Mouse (Mus musculus) forebrain, embryonic 13.5 days (tissue): Measurements from ENCODE around the gene Lgals3bp. TPM values are rescaled to one million over a fixed set of nuclear protein-coding genes. Genes with fewer than 3 reads are reported as not detected.

Experiments used
- ATAC-seq: fragments of 200-750 bp; cut with Nextera tagmentation; 2 replicates; pipeline ENCODE4 v1.8.0; 2017
- H3K27ac ChIP-seq: fragments of 300-500 bp; sonication (generic); 2 replicates; pipeline ENCODE4 v1.5.1; 2015; ENCODE audit warnings: inconsistent platforms, mild to moderate bottlenecking, moderate library complexity
- H3K27me3 ChIP-seq: fragments of 300-500 bp; sonication (generic); 2 replicates; pipeline ENCODE4 v1.6.1; 2015; ENCODE audit warnings: mild to moderate bottlenecking, inconsistent platforms
- H3K36me3 ChIP-seq: fragments of 300-500 bp; sonication (generic); 2 replicates; pipeline ENCODE4 v1.6.1; 2015; ENCODE audit warnings: mild to moderate bottlenecking, inconsistent platforms; ENCODE audit not compliant: poor library complexity, severe bottlenecking
- H3K4me1 ChIP-seq: fragments of 300-500 bp; sonication (generic); 2 replicates; pipeline ENCODE4 v1.6.1; 2015; ENCODE audit warnings: inconsistent platforms
- H3K4me2 ChIP-seq: fragments of 300-500 bp; sonication (generic); 2 replicates; pipeline ENCODE4 v1.6.1; 2015; ENCODE audit warnings: inconsistent platforms, mild to moderate bottlenecking, moderate library complexity
- H3K4me3 ChIP-seq: fragments of 300-500 bp; sonication (generic); 2 replicates; pipeline ENCODE4 v1.5.1; 2015; ENCODE audit warnings: mild to moderate bottlenecking, inconsistent platforms
- H3K9ac ChIP-seq: fragments of 300-500 bp; sonication (generic); 2 replicates; pipeline ENCODE4 v1.6.1; 2015; ENCODE audit warnings: mild to moderate bottlenecking, inconsistent platforms
- H3K9me3 ChIP-seq: fragments of 300-500 bp; sonication (generic); replicated peaks from 2 replicates; pipeline ENCODE4 v1.6.1; 2016; ENCODE audit warnings: inconsistent platforms
- WGBS: fragments of 180-500 bp; shearing (Covaris S2); methylation state at CpG from one replicate; pipeline ENCODE4 v1.1.7; 2015; 5-methylcytosine and 5-hydroxymethylcytosine counted together
- polyA plus RNA-seq: library from polyadenylated mRNA; unstranded; fragments of >200 nt; fragmentation: Nextera tagmentation; extraction: Ambion mirVana; gene quantifications from 2 replicates; pipeline ENCODE4 v1.2.1, GENCODE M21; 2015

Lgals3bp gene
- polyA plus RNA-seq, 1 experiment from 2014 or later = 1.3 TPM

DNA sequence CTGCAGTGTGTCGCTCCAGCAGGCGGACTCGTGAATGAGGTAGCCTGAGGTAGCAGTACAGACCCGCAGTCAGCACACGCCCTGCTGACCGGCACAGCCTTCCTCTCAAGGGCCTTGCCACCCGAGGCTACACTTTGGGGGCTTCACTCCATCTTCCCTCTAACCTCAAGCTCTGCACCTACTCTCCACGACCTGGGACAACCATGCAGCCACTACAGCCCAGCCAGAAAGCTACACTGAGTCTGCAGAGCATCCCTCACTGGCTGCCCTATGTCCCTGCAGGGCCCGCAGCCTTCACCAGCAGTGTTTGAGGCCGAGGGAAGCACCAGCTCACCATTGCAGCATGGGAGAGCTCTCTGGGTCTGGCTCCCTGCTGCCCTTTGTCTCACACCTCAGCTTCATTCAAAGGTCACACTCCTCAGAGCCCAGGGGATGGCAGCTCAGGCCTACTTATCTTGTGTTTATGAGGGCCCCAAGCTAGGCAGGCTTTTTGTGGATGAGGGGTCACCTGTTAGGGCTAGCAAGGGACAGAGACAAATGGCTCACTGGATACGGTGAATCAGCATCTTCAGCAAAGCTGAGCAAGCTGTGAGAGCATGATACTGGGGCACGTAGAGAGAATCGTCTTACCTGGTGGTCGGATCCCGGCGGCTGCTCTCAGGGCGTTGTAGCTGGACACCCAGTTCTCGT lies 6.3 kb upstream of the Lgals3bp start:
- ATAC-seq = no peak
- Histone ChIP-seq H3K27ac (no peak overlapping the region), H3K36me3 (peaks cover 68% of the 10 kb centered on the region), H3K4me3 (no peak overlapping the region), H3K9me3 (no peaks in the 10 kb centered on the region), H3K27me3 (no peaks in the 10 kb centered on the region), H3K9ac (no peak overlapping the region), H3K4me2 (no peak overlapping the region), H3K4me1 (peaks cover 10% of the 10 kb centered on the region)
- WGBS = 89% methylated on average over 18 of the region's 18 CpGs

DNA sequence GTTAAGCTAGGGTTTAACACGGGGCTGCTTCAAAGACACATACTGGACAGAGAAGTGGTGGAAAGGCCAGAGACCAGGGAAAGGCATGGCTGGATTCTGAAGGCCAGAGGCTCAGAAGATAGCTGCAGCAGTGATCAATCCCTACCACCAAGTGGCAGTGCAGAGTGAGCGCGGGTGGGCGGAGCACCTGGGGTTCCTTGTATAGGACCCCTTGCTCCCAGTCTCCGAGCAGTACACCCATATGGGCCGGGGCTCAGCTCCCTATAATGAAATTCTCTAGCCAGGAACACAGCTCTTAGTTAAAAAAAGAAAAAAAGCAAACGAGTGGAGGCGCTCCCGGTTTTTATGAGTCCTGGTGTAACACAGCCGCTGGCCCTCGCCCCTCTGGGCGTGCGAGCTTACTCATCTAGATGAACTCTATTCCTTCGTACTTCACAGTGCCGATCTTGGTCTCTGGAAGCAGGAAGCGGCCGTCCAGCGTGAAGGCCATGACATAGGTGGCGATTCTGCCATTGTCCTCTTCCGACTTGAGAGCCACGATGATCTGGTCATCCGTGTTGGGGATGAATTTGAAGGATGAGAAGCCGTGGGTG lies 5.5 kb upstream of the Lgals3bp start:
- Histone ChIP-seq H3K36me3 (peaks cover 68% of the 10 kb centered on the region), H3K27me3 (no peaks in the 10 kb centered on the region), H3K4me1 (0 out of 2 replicates have a peak, but pooled peaks cover 2% of the 10 kb centered on the region), H3K4me3 (no peak overlapping the region), H3K27ac (no peak overlapping the region), H3K4me2 (no peak overlapping the region), H3K9me3 (no peaks in the 10 kb centered on the region), H3K9ac (no peak overlapping the region)
- WGBS = 88% methylated on average over 23 of the region's 23 CpGs
- no peak for ATAC-seq

DNA sequence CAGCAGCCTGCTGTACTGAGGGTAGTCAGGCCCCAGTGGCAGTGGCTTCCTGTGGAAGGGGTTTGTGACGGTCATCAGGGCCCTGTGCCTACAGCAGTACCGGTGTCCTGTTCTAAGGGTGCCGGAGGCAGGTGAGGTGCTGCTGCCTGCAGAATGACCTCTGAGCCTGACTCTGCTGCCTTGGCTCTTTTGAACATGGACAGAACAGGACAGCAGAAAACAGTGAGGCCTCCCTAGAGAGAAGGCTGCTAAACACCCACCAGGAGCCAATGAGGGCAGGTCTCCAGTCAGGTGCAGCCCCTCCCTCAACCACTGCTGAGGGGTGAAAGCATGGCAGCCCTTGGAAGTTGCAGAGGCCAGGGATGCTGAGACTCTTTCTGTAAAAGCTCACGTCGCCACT lies 4.6 kb upstream of the Lgals3bp start:
- H3K27ac ChIP-seq = peak overlapping the region; percentile 20; the same call in 1 of the 2 replicates
- H3K27me3 ChIP-seq = no peaks in the 10 kb centered on the region
- no peak overlapping the region for H3K4me2 ChIP-seq
- peaks cover 68% of the 10 kb centered on the region for H3K36me3 ChIP-seq
- H3K4me3 ChIP-seq = no peak overlapping the region
- H3K9ac ChIP-seq = no peak overlapping the region; the same call in 1 of the 2 replicates
- no peak for ATAC-seq
- 96% methylated on average over 5 of the region's 5 CpGs for WGBS
- no peaks in the 10 kb centered on the region for H3K9me3 ChIP-seq
- no peaks in the 10 kb centered on the region for H3K4me1 ChIP-seq

DNA sequence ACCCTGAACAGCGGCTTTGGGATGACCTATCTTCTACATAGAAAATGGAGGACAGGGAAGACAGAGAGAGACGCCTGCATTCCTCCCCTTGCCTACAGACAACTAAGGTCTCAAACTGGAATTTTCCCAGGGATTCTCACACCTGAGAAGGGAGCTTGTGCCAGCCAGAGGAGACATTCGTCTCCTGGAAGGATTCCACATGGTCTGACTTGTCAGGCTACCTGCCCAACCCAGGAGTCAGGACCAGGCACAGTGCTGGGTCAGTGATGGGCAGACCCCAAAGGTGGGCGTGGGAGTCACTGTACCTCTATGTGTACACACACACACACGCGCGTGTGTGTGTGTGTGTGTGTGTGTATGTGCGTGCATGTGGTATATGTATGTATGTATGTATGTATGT lies 3.4 kb upstream of the Lgals3bp start:
- peaks cover 56% of the 10 kb centered on the region for H3K36me3 ChIP-seq
- no peak for ATAC-seq
- H3K27ac ChIP-seq = no peak overlapping the region
- H3K4me2 ChIP-seq = no peak overlapping the region
- H3K4me3 ChIP-seq = no peak overlapping the region
- H3K9me3 ChIP-seq = no peaks in the 10 kb centered on the region
- WGBS = 94% methylated on average over 8 of the region's 8 CpGs
- H3K4me1 ChIP-seq = no peaks in the 10 kb centered on the region
- H3K9ac ChIP-seq = no peak overlapping the region
- no peaks in the 10 kb centered on the region for H3K27me3 ChIP-seq

DNA sequence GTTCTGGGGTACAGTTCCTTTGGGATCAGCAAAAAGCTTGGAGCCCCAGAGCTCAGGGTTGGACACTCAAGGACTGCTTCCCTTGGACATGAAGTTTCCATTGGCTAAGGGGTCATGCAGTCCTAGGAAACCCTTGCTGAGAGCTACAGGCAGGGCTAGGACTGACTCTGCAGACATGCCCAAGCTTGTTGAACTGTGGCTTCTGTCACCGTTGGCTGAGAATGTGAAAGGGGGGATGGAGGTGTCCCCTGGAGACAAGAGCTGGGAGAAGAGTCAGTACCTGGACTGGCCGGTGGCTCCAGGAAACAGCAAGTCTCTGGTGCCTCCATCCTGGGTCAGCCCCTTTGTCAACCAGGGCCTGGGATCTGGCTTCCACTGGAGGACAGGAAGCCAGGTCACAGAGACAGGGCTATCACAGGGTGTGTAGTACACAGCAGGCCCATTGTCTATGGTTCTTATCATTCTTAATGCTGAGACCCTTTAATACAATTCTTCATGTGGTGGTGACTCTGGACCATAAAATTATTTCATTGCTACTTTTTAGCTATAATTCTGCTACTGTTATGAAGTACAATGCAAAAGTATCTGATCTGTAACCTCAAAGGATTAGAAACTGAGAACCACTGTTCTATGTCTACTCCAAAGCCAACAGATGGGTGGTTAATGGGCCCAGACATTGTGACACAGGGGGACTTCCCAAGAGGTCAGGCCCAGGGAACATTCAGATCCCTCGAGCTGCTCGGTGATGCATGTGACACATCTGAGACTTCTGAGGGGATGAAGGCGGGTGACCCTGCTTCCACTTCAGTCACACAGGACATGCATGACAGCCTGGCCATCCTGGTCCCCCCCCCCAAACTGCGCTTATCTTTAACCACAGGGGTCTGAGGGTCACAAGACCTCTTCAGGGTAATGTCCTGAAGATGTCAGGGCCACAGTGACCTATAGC lies 2.3 kb upstream of the Lgals3bp start:
- Histone ChIP-seq H3K9me3 (no peaks in the 10 kb centered on the region), H3K27me3 (no peaks in the 10 kb centered on the region), H3K36me3 (peaks cover 45% of the 10 kb centered on the region), H3K4me2 (no peak overlapping the region), H3K9ac (no peak overlapping the region), H3K4me3 (no peak overlapping the region), H3K4me1 (no peaks in the 10 kb centered on the region), H3K27ac (no peak overlapping the region)
- no peak for ATAC-seq
- WGBS = 84% methylated on average over 6 of the region's 6 CpGs

DNA sequence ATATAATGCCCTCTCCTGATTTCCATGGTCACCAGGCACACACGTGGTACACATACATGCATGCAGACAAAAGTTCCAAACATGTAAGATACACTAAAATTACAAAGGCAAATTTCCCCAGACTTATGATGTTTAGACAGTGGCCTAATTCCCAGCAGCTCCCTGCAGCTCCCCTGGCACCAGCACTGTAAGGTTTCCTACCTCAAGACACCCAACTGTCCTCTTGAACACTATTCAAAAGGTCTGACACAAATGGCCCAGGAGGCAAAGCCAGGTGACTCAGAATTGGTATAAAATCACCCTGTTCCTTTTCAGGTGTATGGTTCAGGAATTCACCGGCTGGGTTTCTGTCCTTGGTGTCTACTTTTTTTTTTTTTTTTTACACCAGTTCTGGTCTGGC lies 1.3 kb upstream of the Lgals3bp start:
- no peak overlapping the region for H3K4me2 ChIP-seq
- no peak overlapping the region for H3K4me3 ChIP-seq
- H3K36me3 ChIP-seq = peaks cover 34% of the 10 kb centered on the region
- 95% methylated on average over 2 of the region's 2 CpGs for WGBS
- no peaks in the 10 kb centered on the region for H3K9me3 ChIP-seq
- ATAC-seq = no peak
- H3K27me3 ChIP-seq = no peaks in the 10 kb centered on the region
- no peak overlapping the region for H3K27ac ChIP-seq
- no peaks in the 10 kb centered on the region for H3K4me1 ChIP-seq
- no peak overlapping the region for H3K9ac ChIP-seq

DNA sequence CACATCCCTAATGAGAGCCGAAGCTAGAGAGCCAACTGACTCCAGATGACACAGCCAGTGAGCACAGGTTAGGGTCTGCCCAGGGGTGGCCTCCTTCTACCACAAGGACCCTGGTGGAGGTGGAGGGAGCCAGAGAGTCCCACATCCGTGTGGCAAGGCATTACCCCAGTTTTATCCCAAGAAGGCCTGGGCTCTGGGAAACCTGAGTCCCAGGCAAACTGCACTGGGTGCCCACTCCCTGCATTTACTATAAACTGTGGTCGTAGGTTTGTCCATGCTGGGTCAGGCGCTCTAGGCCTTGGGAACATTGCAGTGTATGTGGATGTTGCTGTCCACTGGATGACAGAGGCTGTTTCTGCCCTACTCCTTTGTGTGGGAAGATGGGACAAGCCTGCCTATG lies 697 bp downstream of the Lgals3bp start:
- H3K4me3 ChIP-seq = no peak overlapping the region
- no peak overlapping the region for H3K9ac ChIP-seq
- H3K27ac ChIP-seq = no peak overlapping the region
- H3K4me1 ChIP-seq = no peaks in the 10 kb centered on the region
- H3K4me2 ChIP-seq = no peak overlapping the region
- no peaks in the 10 kb centered on the region for H3K9me3 ChIP-seq
- WGBS = 83% methylated on average over 4 of the region's 4 CpGs
- H3K36me3 ChIP-seq = peaks cover 17% of the 10 kb centered on the region
- ATAC-seq = no peak
- no peaks in the 10 kb centered on the region for H3K27me3 ChIP-seq

DNA sequence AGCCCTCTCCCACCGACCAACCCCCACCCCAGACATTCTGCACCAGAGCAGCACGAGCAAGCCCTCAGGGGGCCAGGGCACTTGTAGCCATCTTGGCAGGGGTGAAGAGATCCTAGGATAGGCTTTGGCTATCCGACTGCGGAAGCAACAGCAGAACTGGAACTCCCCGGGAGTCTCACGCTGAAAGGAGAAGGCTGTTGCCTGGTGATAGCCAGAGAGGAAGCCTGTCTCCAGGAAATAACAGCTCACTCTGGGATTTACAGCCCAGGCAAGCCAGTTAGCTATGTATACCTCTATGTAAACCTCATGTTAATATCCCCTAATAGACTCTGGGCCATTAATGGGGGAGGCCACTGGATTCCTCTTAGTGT lies 1.3 kb downstream of the Lgals3bp start:
- no peak overlapping the region for H3K9ac ChIP-seq
- no peaks in the 10 kb centered on the region for H3K9me3 ChIP-seq
- peaks cover 11% of the 10 kb centered on the region; the same call in 1 of the 2 replicates for H3K36me3 ChIP-seq
- no peak overlapping the region for H3K4me2 ChIP-seq
- H3K27me3 ChIP-seq = no peaks in the 10 kb centered on the region
- no peak overlapping the region for H3K27ac ChIP-seq
- ATAC-seq = no peak
- H3K4me3 ChIP-seq = no peak overlapping the region
- H3K4me1 ChIP-seq = no peaks in the 10 kb centered on the region
- WGBS = 63% methylated on average over 6 of the region's 6 CpGs

DNA sequence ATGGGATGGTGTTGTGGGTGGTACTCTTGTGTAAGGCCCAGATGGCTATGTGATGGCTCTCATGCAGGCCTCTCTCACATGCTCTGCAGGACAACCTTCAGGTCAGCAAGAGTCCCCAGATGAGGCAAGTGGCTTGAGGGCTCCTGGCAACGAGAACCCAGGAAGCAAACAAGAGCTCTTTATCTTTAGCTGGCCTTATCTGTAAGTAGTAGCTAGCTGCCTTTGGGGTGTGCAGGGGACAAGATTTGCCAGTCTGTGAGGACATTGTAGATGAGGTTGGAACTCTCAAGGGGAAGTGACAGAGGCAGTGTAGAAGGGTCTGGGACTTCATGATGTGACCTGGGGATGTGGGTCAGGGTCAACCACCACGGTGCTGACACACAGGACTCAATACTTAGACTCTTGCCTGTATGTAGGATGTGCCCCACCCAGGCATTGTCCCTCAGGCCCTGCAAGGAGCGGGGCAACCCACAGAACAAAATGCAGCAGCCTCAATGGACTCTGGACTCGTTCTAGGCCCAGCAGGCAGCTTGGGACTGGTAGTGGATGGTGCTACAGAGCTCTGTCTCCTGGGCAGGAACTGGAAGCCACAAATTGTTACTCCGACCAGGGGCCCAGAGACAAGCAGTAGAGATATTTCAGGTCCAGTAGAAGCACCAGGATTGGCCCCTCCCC lies 1.9 kb downstream of the Lgals3bp start:
- Histone ChIP-seq H3K27ac (no peak overlapping the region), H3K9me3 (no peaks in the 10 kb centered on the region), H3K9ac (no peak overlapping the region), H3K4me3 (no peak overlapping the region), H3K36me3 (peaks cover 7% of the 10 kb centered on the region; the same call in 1 of the 2 replicates), H3K27me3 (no peaks in the 10 kb centered on the region), H3K4me2 (no peak overlapping the region), H3K4me1 (peaks cover under 1% of the 10 kb centered on the region; the same call in 1 of the 2 replicates)
- WGBS = 80% methylated on average over 5 of the region's 5 CpGs
- ATAC-seq = no peak

DNA sequence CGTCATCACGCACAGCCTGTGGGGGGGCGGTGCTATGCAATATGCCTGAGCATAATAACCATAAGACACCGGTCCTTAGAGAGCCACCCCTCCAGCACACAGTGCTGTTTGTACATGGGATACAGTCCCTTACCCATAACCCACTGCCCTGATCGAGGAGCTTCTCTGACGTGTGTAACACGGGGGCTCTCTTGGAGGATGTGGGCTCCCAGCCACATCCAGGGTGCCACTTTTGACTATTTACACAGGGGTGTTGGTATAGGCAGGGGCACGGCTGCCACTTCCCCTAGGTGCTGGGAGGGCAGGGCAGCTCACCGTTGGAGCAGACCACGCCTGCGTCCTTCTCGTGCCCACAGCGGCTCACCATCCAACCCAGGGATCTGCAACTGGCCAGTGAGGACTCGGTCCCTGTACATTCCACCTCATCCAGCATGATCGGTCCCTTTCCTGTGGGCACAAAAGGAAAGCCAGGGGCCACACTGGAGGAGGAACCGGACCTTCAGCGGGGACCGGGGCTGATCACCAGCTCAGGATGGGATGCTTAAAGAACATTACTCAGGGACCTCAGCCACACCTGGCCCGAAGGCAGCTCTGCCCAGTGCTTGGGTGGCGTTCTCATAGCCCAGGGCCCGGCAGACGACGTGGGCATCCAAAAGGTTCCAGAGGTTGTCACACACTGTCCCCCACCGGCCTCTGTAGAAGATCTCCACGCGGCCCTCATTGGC lies 3.9 kb downstream of the Lgals3bp start:
- Histone ChIP-seq H3K27me3 (no peaks in the 10 kb centered on the region), H3K4me3 (no peak overlapping the region), H3K4me2 (no peak overlapping the region), H3K9ac (no peak overlapping the region), H3K4me1 (peaks cover 8% of the 10 kb centered on the region), H3K9me3 (no peaks in the 10 kb centered on the region), H3K27ac (no peak overlapping the region), H3K36me3 (peaks cover 3% of the 10 kb centered on the region; the same call in 1 of the 2 replicates)
- 95% methylated on average over 26 of the region's 26 CpGs for WGBS
- ATAC-seq = no peak

DNA sequence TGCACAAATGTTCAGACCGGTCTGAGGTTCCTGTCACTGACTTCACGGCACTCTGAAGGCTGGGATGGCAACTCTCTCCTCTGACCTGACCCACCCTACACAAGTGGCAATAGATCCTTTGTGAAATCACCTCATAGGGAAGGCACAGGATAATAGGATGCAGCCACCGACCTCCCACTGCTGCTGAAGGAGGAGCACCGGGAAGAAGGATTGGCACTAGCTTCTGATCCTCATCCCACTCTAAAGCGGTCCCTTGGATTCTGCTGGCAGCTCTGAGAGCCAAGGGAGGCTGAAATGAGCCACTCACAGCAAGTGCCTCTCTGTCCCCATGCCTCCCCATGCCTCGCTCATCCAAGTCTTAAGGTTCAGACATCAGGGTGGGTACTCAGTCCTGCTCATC lies 7.4 kb downstream of the Lgals3bp start:
- Histone ChIP-seq H3K4me3 (no peak overlapping the region), H3K4me2 (no peak overlapping the region), H3K9me3 (no peaks in the 10 kb centered on the region), H3K4me1 (peaks cover 8% of the 10 kb centered on the region), H3K9ac (no peak overlapping the region; the same call in 1 of the 2 replicates), H3K27ac (no peak overlapping the region), H3K27me3 (no peaks in the 10 kb centered on the region), H3K36me3 (peaks cover 3% of the 10 kb centered on the region; the same call in 1 of the 2 replicates)
- ATAC-seq = no peak
- 64% methylated on average over 6 of the region's 6 CpGs for WGBS
